Mouse (Mus musculus) CH12.LX (cell line): ENCODE measurements at regions not wholly inside any gene's neighbourhood (a gene's known extent, or its start where the extent isn't known, plus 50 kb on each side); places are given as distances from the start of the nearest gene placed in this dataset.

ENCODE experiments used
- CTCF ChIP-seq, 2 experiments: IDR thresholded peaks in 1 of 2; conservative IDR thresholded peaks in 1 of 2; 2 replicates each; pipeline ENCODE4 v1.5.1; 2011 to 2012; ENCODE audit warnings: low read depth in 2 of 2, low read length in 2 of 2, improper control_type of control experiment in 1 of 2, inconsistent platforms in 1 of 2, mild to moderate bottlenecking in 1 of 2, moderate library complexity in 1 of 2
- EP300 ChIP-seq: IDR thresholded peaks from 2 replicates; pipeline ENCODE4 v1.6.1; 2011; ENCODE audit warnings: low read length, improper control_type of control experiment

DNA sequence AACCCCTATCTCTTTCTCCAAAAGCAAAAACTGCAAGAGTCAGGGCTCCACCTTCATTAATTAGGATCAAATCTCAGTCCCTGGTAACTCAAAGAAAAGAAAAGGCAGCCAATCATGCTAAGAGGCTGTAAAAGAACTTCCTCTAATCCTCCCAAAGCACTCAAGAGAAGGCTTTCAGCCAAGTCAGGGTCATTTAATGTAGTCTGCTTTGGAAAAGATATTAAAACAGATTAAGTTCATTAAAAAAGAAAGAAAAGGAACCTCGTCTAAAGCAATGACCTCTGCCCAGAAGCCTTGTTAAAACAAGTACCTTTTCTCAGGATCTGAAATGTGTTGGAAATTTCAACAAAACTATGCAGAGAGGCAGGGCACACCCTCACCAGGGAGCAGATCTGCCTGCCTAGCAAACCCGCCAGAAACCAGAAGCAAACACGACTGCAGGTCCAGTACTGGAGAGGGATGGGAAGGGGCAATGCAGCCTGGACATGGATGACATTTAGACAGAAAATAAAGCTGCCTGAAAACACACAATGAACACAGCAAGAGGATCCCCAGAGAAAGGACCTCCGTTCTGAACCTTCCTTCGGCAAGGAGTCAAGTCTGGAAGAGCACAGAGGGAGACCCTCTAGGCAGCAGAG is 649.9 kb upstream of the Cdh5 start:
- TF ChIP-seq EP300, result no peak
- TF ChIP-seq CTCF (conservative IDR thresholded peaks at IDR 0.05 in 1 of 2, IDR thresholded peaks at IDR 0.05 in 1 of 2; ENCODE audit: low read depth in 2 of 2, low read length in 2 of 2), result no peak
